Mouse (Mus musculus): ENCODE data around the gene Zic5.

DNA sequence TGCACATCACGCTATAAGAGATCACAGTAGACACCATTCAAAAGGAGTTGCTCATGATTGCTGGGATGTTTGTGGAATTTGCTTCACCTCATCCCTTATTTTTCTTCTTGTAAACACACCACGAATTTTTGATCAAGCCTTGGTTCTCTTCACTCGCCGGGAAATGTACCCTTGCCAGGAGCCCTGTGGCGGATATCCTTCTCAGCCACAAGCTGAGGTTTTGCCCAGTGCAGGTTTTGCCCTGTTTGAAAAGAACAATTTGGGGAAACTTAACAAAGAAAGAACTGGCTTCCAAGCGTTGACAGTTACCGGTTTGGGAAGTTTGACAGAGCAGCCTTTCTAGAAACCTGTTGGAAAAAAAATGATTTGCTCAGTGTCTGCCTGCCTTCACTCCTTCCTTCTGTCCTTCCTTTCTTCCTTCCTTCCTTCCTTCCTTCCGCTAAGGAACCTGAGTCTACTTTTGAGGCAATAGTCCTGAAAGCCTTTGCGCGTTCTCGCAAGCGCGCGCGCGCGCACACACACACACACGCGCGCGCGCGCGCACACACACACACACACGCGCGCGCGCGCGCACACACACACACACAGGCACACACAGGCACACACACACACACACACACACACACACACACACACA is 6.1 kb upstream of the Zic5 start:
- TF ChIP-seq CTCF (IDR thresholded peaks at IDR 0.05; ENCODE audit: borderline replicate concordance, extremely low read depth, insufficient read depth, insufficient read length) (no peak), POLR2A (IDR thresholded peaks at IDR 0.05; ENCODE audit: borderline replicate concordance, extremely low read depth, insufficient read depth, insufficient read length, poor library complexity, severe bottlenecking) (no peak)

All from brain, embryonic 14.5 days (tissue).